27 mouse cellular contexts compared by ENCODE assay signal in genomic region chr16:76122172-76123020, GRCm38 (mm10).
DNase-seq lines count a peak whose midpoint lies in the region; ATAC-seq and TF ChIP-seq lines count a peak whose summit lies in the region.
"Had no signal": no experiment of that assay in that cellular context is flagged by ENCODE, and none has a peak within 500 bp of the region (broad histone marks: within the 10 kb centered on the region; RNA-seq: fewer than 3 reads in every experiment).

No protein-coding gene starts in this region.

- no peaks in the 10 kb centered on the region for H3K4me1 ChIP-seq in intestine, embryonic 14.5 days (replicated peaks; ENCODE audit: control insufficient read depth, insufficient read depth, low read length)
- H3K4me1 ChIP-seq in intestine, postnatal 0 days (replicated peaks; ENCODE audit: control insufficient read depth, insufficient read depth, low read length): no peaks in the 10 kb centered on the region
- H3K4me1 ChIP-seq: heart, embryonic 13.5 days; hindbrain, embryonic 15.5 days; kidney, embryonic 15.5 days had no signal

- 68% methylated on average over 9 of the region's 9 CpGs for WGBS in intestine, embryonic 14.5 days
- WGBS in intestine, postnatal 0 days: 70% methylated on average over 9 of the region's 9 CpGs

- no peaks in the 10 kb centered on the region for H3K36me3 ChIP-seq in intestine, embryonic 14.5 days (ENCODE audit: control insufficient read depth, insufficient read depth, low read length)
- H3K36me3 ChIP-seq in intestine, postnatal 0 days (ENCODE audit: control insufficient read depth, insufficient read depth): no peaks in the 10 kb centered on the region
- H3K36me3 ChIP-seq: heart, embryonic 13.5 days; hindbrain, embryonic 15.5 days; kidney, embryonic 15.5 days; limb, embryonic 13.5 days; neural tube, embryonic 13.5 days had no signal

- peak; percentile 47 for DNase-seq in intestine, embryonic 14.5 days (ENCODE audit: low spot score)
- peak; percentile 7 for DNase-seq in c-Kit-positive CD71-positive TER-119-negative erythroid progenitor cells, embryonic 14.5 days (ENCODE audit: low read depth)
- DNase-seq in mesoderm, embryonic 11.5 days (ENCODE audit: low read depth, low spot score): peak; percentile 12
- DNase-seq in lung, adult 18-20 months: no peak
- DNase-seq in adrenal gland, adult 8-10 months: no peak
- DNase-seq: adrenal gland, postnatal 14 days; cerebellum, adult 11 months; cerebellum, adult 9-11 months; forebrain, postnatal 0 days; gastrocnemius, postnatal 25 days; heart, adult 2 months; kidney, postnatal 36 days; lung, adult 2 months; lung, postnatal 14 days; midbrain, embryonic 14.5 days; right cerebral cortex, adult 18-20 months; right cerebral cortex, postnatal 4 days; thymus, adult 18-20 months; thymus, postnatal 36 days had no signal

- H3K27ac ChIP-seq in intestine, embryonic 14.5 days (ENCODE audit: low read depth): no peak overlapping the region
- no peak overlapping the region for H3K27ac ChIP-seq in intestine, postnatal 0 days (ENCODE audit: low read depth, low read length)
- H3K27ac ChIP-seq: heart, adult 2 months; heart, embryonic 13.5 days; hindbrain, embryonic 15.5 days; kidney, embryonic 15.5 days; limb, embryonic 13.5 days; neural tube, embryonic 13.5 days had no signal

- H3K4me2 ChIP-seq in intestine, embryonic 14.5 days (ENCODE audit: low read length): no peak overlapping the region
- H3K4me2 ChIP-seq in intestine, postnatal 0 days (replicated peaks; ENCODE audit: low read depth): no peak overlapping the region
- H3K4me2 ChIP-seq: heart, embryonic 13.5 days; hindbrain, embryonic 15.5 days; kidney, embryonic 15.5 days; limb, embryonic 13.5 days; neural tube, embryonic 13.5 days had no signal

- H3K9me3 ChIP-seq in intestine, embryonic 14.5 days (ENCODE audit: control insufficient read depth, low read length): no peaks in the 10 kb centered on the region
- H3K9me3 ChIP-seq in intestine, postnatal 0 days (ENCODE audit: control insufficient read depth): no peaks in the 10 kb centered on the region
- H3K9me3 ChIP-seq: heart, embryonic 13.5 days; hindbrain, embryonic 15.5 days; kidney, embryonic 15.5 days; limb, embryonic 13.5 days; neural tube, embryonic 13.5 days had no signal

- ATAC-seq in intestine, embryonic 14.5 days (replicated peaks; ENCODE audit: low FRiP score, low TSS enrichment, low read depth): no peak
- ATAC-seq in intestine, postnatal 0 days: no peak
- ATAC-seq in CD4-positive, CD25-positive, alpha-beta regulatory T cell, adult 4 months: peak; percentile 34
- ATAC-seq: forebrain, postnatal 0 days; intestine, embryonic 16.5 days had no signal

- H3K27me3 ChIP-seq in intestine, embryonic 14.5 days (replicated peaks; ENCODE audit: control insufficient read depth, insufficient read depth, low read length): no peaks in the 10 kb centered on the region
- no peaks in the 10 kb centered on the region for H3K27me3 ChIP-seq in intestine, postnatal 0 days (replicated peaks; ENCODE audit: control insufficient read depth, insufficient read depth, low read length)
- H3K27me3 ChIP-seq: heart, embryonic 13.5 days; hindbrain, embryonic 15.5 days; kidney, embryonic 15.5 days; limb, embryonic 13.5 days; neural tube, embryonic 13.5 days had no signal

- H3K9ac ChIP-seq in intestine, embryonic 14.5 days (ENCODE audit: low read length): no peak overlapping the region
- no peak overlapping the region for H3K9ac ChIP-seq in intestine, postnatal 0 days (ENCODE audit: low read depth, low read length)
- H3K9ac ChIP-seq: forebrain, postnatal 0 days; heart, embryonic 13.5 days; hindbrain, embryonic 15.5 days; kidney, embryonic 15.5 days; limb, embryonic 13.5 days; neural tube, embryonic 13.5 days had no signal

- TF ChIP-seq CTCF in intestine, postnatal 0 days (IDR thresholded peaks at IDR 0.05; ENCODE audit: low read depth): no peak

- H3K4me3 ChIP-seq in intestine, embryonic 14.5 days (ENCODE audit: low read depth, low read length): no peak overlapping the region
- no peak overlapping the region for H3K4me3 ChIP-seq in intestine, postnatal 0 days (ENCODE audit: low read depth, low read length)
- H3K4me3 ChIP-seq: heart, adult 2 months; heart, embryonic 13.5 days; hindbrain, embryonic 15.5 days; kidney, embryonic 15.5 days; limb, embryonic 13.5 days; neural tube, embryonic 13.5 days had no signal

Comparison
In these comparisons a context has a peak if more than half of its experiments do, and no peak if none do; other contexts are left out.
1. DNase-seq: peak in intestine, embryonic 14.5 days (single experiment), c-Kit-positive CD71-positive TER-119-negative erythroid progenitor cells, embryonic 14.5 days (single experiment) and mesoderm, embryonic 11.5 days (single experiment); none in lung, adult 18-20 months (0 of 2) and adrenal gland, adult 8-10 months (single experiment).